Mouse (Mus musculus): Measurements from ENCODE around the gene Hmga2.

- no peak for TF ChIP-seq TAL1 (conservative IDR thresholded peaks at IDR 0.05; ENCODE audit: low read depth, low read length)
- no peak for TF ChIP-seq CTCF (IDR thresholded peaks at IDR 0.05; ENCODE audit: low read depth, low read length)
These were observed 45.8 kb downstream of the Hmga2 start for GRCm38 (mm10) chr10:120430422-120430821.
